Mouse (Mus musculus) cortical plate, adult 2 months (tissue): Measurements from ENCODE around the gene Tescl.

ENCODE experiments used
- CTCF ChIP-seq: fragments of 200-500 bp; IDR thresholded peaks from 2 replicates; pipeline ENCODE4 v1.5.1; 2011; ENCODE audit warnings: mild to moderate bottlenecking, control low read depth, low read length; ENCODE audit not compliant: insufficient read depth; ENCODE audit errors: extremely low read depth
- POLR2A ChIP-seq: fragments of 200-500 bp; IDR thresholded peaks from 2 replicates; pipeline ENCODE4 v1.6.1; 2011; ENCODE audit warnings: mild to moderate bottlenecking, low read length, control low read depth; ENCODE audit not compliant: insufficient read depth; ENCODE audit errors: extremely low read depth

DNA sequence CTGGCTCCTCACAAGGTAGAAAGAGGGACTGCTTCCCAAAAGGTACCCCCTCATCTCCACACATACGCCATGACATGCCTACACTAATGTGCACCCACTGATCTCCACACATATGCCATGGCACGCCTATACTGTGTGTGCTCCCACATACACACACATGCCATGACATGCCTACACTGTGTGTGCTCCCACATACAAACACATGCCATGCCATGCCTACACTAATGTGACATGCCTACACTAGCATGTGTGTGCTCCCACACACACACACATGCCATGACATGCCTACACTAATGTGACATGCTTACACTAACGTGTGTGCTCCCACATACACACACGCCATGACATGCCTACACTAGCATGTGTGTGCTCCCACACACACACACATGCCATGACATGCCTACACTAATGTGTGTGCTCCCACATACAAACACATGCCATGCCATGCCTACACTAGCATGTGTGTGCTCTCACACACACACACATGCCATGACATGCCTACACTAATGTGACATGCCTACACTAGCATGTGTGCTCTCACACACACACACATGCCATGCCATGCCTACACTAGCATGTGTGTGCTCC is 43.5 kb downstream of the Tescl start:
- TF ChIP-seq CTCF (no peak), POLR2A (no peak)
